16 mouse cellular contexts compared by ENCODE assay signal in genomic region chr7:77855653-77856239, GRCm38 (mm10).
DNase-seq lines count a peak whose midpoint lies in the region; ATAC-seq and TF ChIP-seq lines count a peak whose summit lies in the region.
"Had no signal": no experiment of that assay in that cellular context is flagged by ENCODE, and none has a peak within 500 bp of the region (broad histone marks: within the 10 kb centered on the region; RNA-seq: fewer than 3 reads in every experiment).

No protein-coding gene starts in this region.

- no peak overlapping the region for H3K4me2 ChIP-seq in forebrain, embryonic 12.5 days
- H3K4me2 ChIP-seq in kidney, embryonic 16.5 days (replicated peaks; ENCODE audit: low read depth, low read length), result no peak overlapping the region

- H3K4me1 ChIP-seq in forebrain, embryonic 12.5 days, result peaks cover 7% of the 10 kb centered on the region; the same call in 1 of the 2 replicates
- no peaks in the 10 kb centered on the region for H3K4me1 ChIP-seq in forebrain, embryonic 10.5 days
- no peaks in the 10 kb centered on the region for H3K4me1 ChIP-seq in kidney, embryonic 16.5 days (ENCODE audit: insufficient read depth, low read length)
- H3K4me1 ChIP-seq in kidney, adult 2 months (ENCODE audit: control insufficient read depth, insufficient read depth, low read length), result no peaks in the 10 kb centered on the region
- H3K4me1 ChIP-seq: heart, embryonic 10.5 days had no signal

- TF ChIP-seq CTCF in kidney, adult 2 months (conservative IDR thresholded peaks at IDR 0.05; ENCODE audit: insufficient read depth, insufficient read length, low read depth, low read length), result no peak
- TF ChIP-seq CTCF in brain, embryonic 14.5 days (IDR thresholded peaks at IDR 0.05; ENCODE audit: borderline replicate concordance, extremely low read depth, insufficient read depth, insufficient read length), result no peak

- TF ChIP-seq POLR2A in kidney, adult 2 months (IDR thresholded peaks at IDR 0.05; ENCODE audit: low read depth, low read length), result no peak
- TF ChIP-seq POLR2A in brain, embryonic 14.5 days (IDR thresholded peaks at IDR 0.05; ENCODE audit: borderline replicate concordance, extremely low read depth, insufficient read depth, insufficient read length, poor library complexity, severe bottlenecking), result no peak

- no peaks in the 10 kb centered on the region for H3K36me3 ChIP-seq in forebrain, embryonic 12.5 days (replicated peaks)
- H3K36me3 ChIP-seq in forebrain, embryonic 10.5 days (replicated peaks), result no peaks in the 10 kb centered on the region
- no peaks in the 10 kb centered on the region for H3K36me3 ChIP-seq in kidney, embryonic 16.5 days (ENCODE audit: insufficient read depth, low read length)
- H3K36me3 ChIP-seq in kidney, adult 2 months (ENCODE audit: control insufficient read depth, insufficient read depth, low read length), result no peaks in the 10 kb centered on the region
- H3K36me3 ChIP-seq: heart, embryonic 10.5 days had no signal

- H3K9me3 ChIP-seq in forebrain, embryonic 12.5 days, result no peaks in the 10 kb centered on the region
- no peaks in the 10 kb centered on the region for H3K9me3 ChIP-seq in forebrain, embryonic 10.5 days
- no peaks in the 10 kb centered on the region for H3K9me3 ChIP-seq in kidney, embryonic 16.5 days (ENCODE audit: low read length)
- H3K9me3 ChIP-seq: heart, embryonic 10.5 days had no signal

- H3K9ac ChIP-seq in forebrain, embryonic 12.5 days, result no peak overlapping the region
- no peak overlapping the region for H3K9ac ChIP-seq in kidney, embryonic 16.5 days (replicated peaks; ENCODE audit: low read length)

- H3K4me3 ChIP-seq in forebrain, embryonic 12.5 days (replicated peaks), result no peak overlapping the region
- no peak overlapping the region for H3K4me3 ChIP-seq in forebrain, embryonic 10.5 days
- H3K4me3 ChIP-seq in kidney, embryonic 16.5 days (ENCODE audit: low read length), result no peak overlapping the region
- no peak overlapping the region for H3K4me3 ChIP-seq in kidney, adult 2 months (ENCODE audit: insufficient read depth, low read depth, low read length)
- H3K4me3 ChIP-seq: heart, embryonic 10.5 days; layer of hippocampus, adult 2 months had no signal

- H3K27ac ChIP-seq in forebrain, embryonic 12.5 days, result no peak overlapping the region
- H3K27ac ChIP-seq in forebrain, embryonic 10.5 days, result no peak overlapping the region
- H3K27ac ChIP-seq in kidney, embryonic 16.5 days (ENCODE audit: low read length), result no peak overlapping the region
- no peak overlapping the region for H3K27ac ChIP-seq in kidney, adult 2 months (ENCODE audit: insufficient read depth, low read depth, low read length)
- H3K27ac ChIP-seq: heart, embryonic 10.5 days; layer of hippocampus, adult 2 months had no signal

- no peak for DNase-seq in forebrain, embryonic 10.5 days (ENCODE audit: extremely low spot score, low spot score)
- DNase-seq in kidney, adult 2 months, result no peak
- DNase-seq in brain, embryonic 14.5 days (ENCODE audit: low read depth), result peak; percentile 77
- peak; percentile 5 for DNase-seq in lung, postnatal 25 days (ENCODE audit: low spot score)
- DNase-seq: cerebellum, postnatal 25 days; gastrocnemius, postnatal 25 days; heart, postnatal 4 days; right cerebral cortex, postnatal 25 days; thymus, postnatal 25 days had no signal

- H3K27me3 ChIP-seq in forebrain, embryonic 12.5 days, result no peaks in the 10 kb centered on the region
- H3K27me3 ChIP-seq in forebrain, embryonic 10.5 days (ENCODE audit: poor library complexity, severe bottlenecking), result no peaks in the 10 kb centered on the region
- no peaks in the 10 kb centered on the region for H3K27me3 ChIP-seq in kidney, embryonic 16.5 days (ENCODE audit: insufficient read depth, low read length)
- H3K27me3 ChIP-seq in kidney, adult 2 months (replicated peaks; ENCODE audit: control insufficient read depth, insufficient read depth, low read length), result no peaks in the 10 kb centered on the region; the same call in 1 of the 2 replicates

- WGBS in forebrain, embryonic 12.5 days, result 76% methylated on average over 6 of the region's 6 CpGs
- WGBS in forebrain, embryonic 10.5 days, result 90% methylated on average over 6 of the region's 6 CpGs
- WGBS in kidney, embryonic 16.5 days, result 33% methylated on average over 6 of the region's 6 CpGs
- 44% methylated on average over 6 of the region's 6 CpGs for WGBS in kidney, adult 2 months

- ATAC-seq in forebrain, embryonic 12.5 days (ENCODE audit: low FRiP score), result peak; percentile 74
- ATAC-seq in kidney, embryonic 16.5 days (ENCODE audit: low FRiP score, low TSS enrichment), result peak; percentile 86
- ATAC-seq in inflammation-experienced regulatory T-cells, adult 6 months, result no peak
- ATAC-seq: intestine, postnatal 0 days; Patski had no signal

Comparison
In these comparisons a context has a peak if more than half of its experiments do, and no peak if none do; other contexts are left out.
1. DNase-seq: peak in brain, embryonic 14.5 days (single experiment) and lung, postnatal 25 days (single experiment); none in forebrain, embryonic 10.5 days (single experiment) and kidney, adult 2 months (single experiment).